Mouse (Mus musculus): ENCODE measurements at regions not wholly inside any gene's neighbourhood (a gene's known extent, or its start where the extent isn't known, plus 50 kb on each side); places are given as distances from the start of the nearest gene placed in this dataset.
A peak's percentile ranks its signal among the peaks of the same experiment; 100 is the strongest.

- H3K9ac ChIP-seq (ENCODE audit: low read length) = no peak overlapping the region
- no peak for ATAC-seq
- H3K36me3 ChIP-seq (ENCODE audit: control insufficient read depth, insufficient read depth, low read length) = no peaks in the 10 kb centered on the region
- H3K27me3 ChIP-seq (replicated peaks; ENCODE audit: control insufficient read depth, insufficient read depth, low read length) = no peaks in the 10 kb centered on the region
- no peak overlapping the region for H3K4me3 ChIP-seq (ENCODE audit: low read depth, low read length)
- no peak for DNase-seq (ENCODE audit: low spot score)
- H3K9me3 ChIP-seq (replicated peaks; ENCODE audit: control insufficient read depth, low read length) = no peaks in the 10 kb centered on the region
- WGBS = 89% methylated on average over 3 of the region's 3 CpGs
- H3K4me1 ChIP-seq (ENCODE audit: control insufficient read depth, insufficient read depth, low read length) = no peaks in the 10 kb centered on the region
- H3K4me2 ChIP-seq (ENCODE audit: low read length) = no peak overlapping the region
- H3K27ac ChIP-seq (ENCODE audit: low read depth, low read length) = no peak overlapping the region
Measured at GRCm38 (mm10) chr1:76911472-76911871, 603.4 kb downstream of the Epha4 start.

- no peak for DNase-seq (ENCODE audit: low spot score)
- no peak overlapping the region for H3K4me2 ChIP-seq (ENCODE audit: low read length)
- WGBS = 69% methylated on average over 2 of the region's 2 CpGs
Measured at GRCm38 (mm10) chr1:76919541-76919940, 595.3 kb downstream of the Epha4 start.

GRCm38 (mm10) chr1:76920634-76921033, 594.3 kb downstream of the Epha4 start:
- Histone ChIP-seq H3K4me2 (ENCODE audit: low read length) (no peak overlapping the region), H3K36me3 (ENCODE audit: control insufficient read depth, insufficient read depth, low read length) (no peaks in the 10 kb centered on the region), H3K9me3 (replicated peaks; ENCODE audit: control insufficient read depth, low read length) (no peaks in the 10 kb centered on the region), H3K4me1 (ENCODE audit: control insufficient read depth, insufficient read depth, low read length) (no peaks in the 10 kb centered on the region), H3K27ac (ENCODE audit: low read depth, low read length) (no peak overlapping the region), H3K9ac (ENCODE audit: low read length) (no peak overlapping the region), H3K4me3 (ENCODE audit: low read depth, low read length) (no peak overlapping the region), H3K27me3 (replicated peaks; ENCODE audit: control insufficient read depth, insufficient read depth, low read length) (no peaks in the 10 kb centered on the region)
- no peak for DNase-seq (ENCODE audit: low spot score)
- no peak for ATAC-seq

More at GRCm38 (mm10) chr1:76919541-76919940, 595.3 kb downstream of the Epha4 start:
- no peak overlapping the region for H3K9ac ChIP-seq (ENCODE audit: low read length)
- no peak overlapping the region for H3K4me3 ChIP-seq (ENCODE audit: low read depth, low read length)
- H3K4me1 ChIP-seq (ENCODE audit: control insufficient read depth, insufficient read depth, low read length) = no peaks in the 10 kb centered on the region
- no peaks in the 10 kb centered on the region for H3K27me3 ChIP-seq (replicated peaks; ENCODE audit: control insufficient read depth, insufficient read depth, low read length)
- no peaks in the 10 kb centered on the region for H3K9me3 ChIP-seq (replicated peaks; ENCODE audit: control insufficient read depth, low read length)
- H3K27ac ChIP-seq (ENCODE audit: low read depth, low read length) = no peak overlapping the region
- H3K36me3 ChIP-seq (ENCODE audit: control insufficient read depth, insufficient read depth, low read length) = no peaks in the 10 kb centered on the region
- no peak for ATAC-seq

GRCm38 (mm10) chr1:76927041-76927440, 587.8 kb downstream of the Epha4 start:
- ATAC-seq = no peak
- H3K36me3 ChIP-seq (ENCODE audit: control insufficient read depth, insufficient read depth, low read length) = no peaks in the 10 kb centered on the region
- no peak for DNase-seq (ENCODE audit: low spot score)
- no peaks in the 10 kb centered on the region for H3K27me3 ChIP-seq (replicated peaks; ENCODE audit: control insufficient read depth, insufficient read depth, low read length)
- no peak overlapping the region for H3K27ac ChIP-seq (ENCODE audit: low read depth, low read length)
- no peak overlapping the region for H3K4me2 ChIP-seq (ENCODE audit: low read length)
- no peak overlapping the region for H3K4me3 ChIP-seq (ENCODE audit: low read depth, low read length)
- WGBS = 90% methylated on average over 5 of the region's 5 CpGs
- no peak overlapping the region for H3K9ac ChIP-seq (ENCODE audit: low read length)
- no peaks in the 10 kb centered on the region for H3K9me3 ChIP-seq (replicated peaks; ENCODE audit: control insufficient read depth, low read length)
- H3K4me1 ChIP-seq (ENCODE audit: control insufficient read depth, insufficient read depth, low read length) = no peaks in the 10 kb centered on the region

- Histone ChIP-seq H3K4me2 (ENCODE audit: low read length) (no peak overlapping the region), H3K36me3 (ENCODE audit: control insufficient read depth, insufficient read depth, low read length) (no peaks in the 10 kb centered on the region), H3K4me3 (ENCODE audit: low read depth, low read length) (no peak overlapping the region), H3K9ac (ENCODE audit: low read length) (no peak overlapping the region), H3K9me3 (replicated peaks; ENCODE audit: control insufficient read depth, low read length) (no peaks in the 10 kb centered on the region), H3K4me1 (ENCODE audit: control insufficient read depth, insufficient read depth, low read length) (no peaks in the 10 kb centered on the region), H3K27me3 (replicated peaks; ENCODE audit: control insufficient read depth, insufficient read depth, low read length) (no peaks in the 10 kb centered on the region), H3K27ac (ENCODE audit: low read depth, low read length) (no peak overlapping the region)
- ATAC-seq (no peak), DNase-seq (ENCODE audit: low spot score) (no peak)
- WGBS = 91% methylated on average over 2 of the region's 2 CpGs
Measured at GRCm38 (mm10) chr1:76928035-76928434, 586.9 kb downstream of the Epha4 start.

- Histone ChIP-seq H3K9me3 (replicated peaks; ENCODE audit: control insufficient read depth, low read length) (no peaks in the 10 kb centered on the region), H3K4me3 (ENCODE audit: low read depth, low read length) (no peak overlapping the region), H3K4me2 (ENCODE audit: low read length) (no peak overlapping the region), H3K27ac (ENCODE audit: low read depth, low read length) (no peak overlapping the region), H3K9ac (ENCODE audit: low read length) (no peak overlapping the region), H3K27me3 (replicated peaks; ENCODE audit: control insufficient read depth, insufficient read depth, low read length) (no peaks in the 10 kb centered on the region), H3K4me1 (ENCODE audit: control insufficient read depth, insufficient read depth, low read length) (no peaks in the 10 kb centered on the region), H3K36me3 (ENCODE audit: control insufficient read depth, insufficient read depth, low read length) (no peaks in the 10 kb centered on the region)
- 89% methylated on average over 4 of the region's 4 CpGs for WGBS
- DNase-seq (ENCODE audit: low spot score) = no peak
- no peak for ATAC-seq
Measured at GRCm38 (mm10) chr1:76933460-76933859, 581.4 kb downstream of the Epha4 start.

- no peak overlapping the region for H3K4me2 ChIP-seq (ENCODE audit: low read length)
- no peak overlapping the region for H3K27ac ChIP-seq (ENCODE audit: low read depth, low read length)
- no peaks in the 10 kb centered on the region for H3K27me3 ChIP-seq (replicated peaks; ENCODE audit: control insufficient read depth, insufficient read depth, low read length)
- no peak overlapping the region for H3K4me3 ChIP-seq (ENCODE audit: low read depth, low read length)
- H3K36me3 ChIP-seq (ENCODE audit: control insufficient read depth, insufficient read depth, low read length) = no peaks in the 10 kb centered on the region
- DNase-seq (ENCODE audit: low spot score) (peak; percentile 55), ATAC-seq (no peak)
- H3K9ac ChIP-seq (ENCODE audit: low read length) = no peak overlapping the region
- no peaks in the 10 kb centered on the region for H3K9me3 ChIP-seq (replicated peaks; ENCODE audit: control insufficient read depth, low read length)
- 54% methylated on average over 3 of the region's 3 CpGs for WGBS
- H3K4me1 ChIP-seq (ENCODE audit: control insufficient read depth, insufficient read depth, low read length) = peaks cover 3% of the 10 kb centered on the region
Measured at GRCm38 (mm10) chr1:76942730-76943129, 572.2 kb downstream of the Epha4 start.

GRCm38 (mm10) chr1:76944046-76944445, 570.8 kb downstream of the Epha4 start:
- DNase-seq (ENCODE audit: low spot score) (no peak), ATAC-seq (no peak)
- H3K36me3 ChIP-seq (ENCODE audit: control insufficient read depth, insufficient read depth, low read length) = no peaks in the 10 kb centered on the region
- no peak overlapping the region for H3K4me3 ChIP-seq (ENCODE audit: low read depth, low read length)
- no peak overlapping the region for H3K9ac ChIP-seq (ENCODE audit: low read length)
- peaks cover 3% of the 10 kb centered on the region for H3K4me1 ChIP-seq (ENCODE audit: control insufficient read depth, insufficient read depth, low read length)
- H3K27me3 ChIP-seq (replicated peaks; ENCODE audit: control insufficient read depth, insufficient read depth, low read length) = no peaks in the 10 kb centered on the region
- H3K4me2 ChIP-seq (ENCODE audit: low read length) = no peak overlapping the region
- no peaks in the 10 kb centered on the region for H3K9me3 ChIP-seq (replicated peaks; ENCODE audit: control insufficient read depth, low read length)
- 86% methylated on average over 4 of the region's 4 CpGs for WGBS
- H3K27ac ChIP-seq (ENCODE audit: low read depth, low read length) = no peak overlapping the region

- Histone ChIP-seq H3K4me3 (ENCODE audit: low read depth, low read length) (no peak overlapping the region), H3K4me2 (ENCODE audit: low read length) (no peak overlapping the region), H3K9ac (ENCODE audit: low read length) (no peak overlapping the region), H3K9me3 (replicated peaks; ENCODE audit: control insufficient read depth, low read length) (no peaks in the 10 kb centered on the region), H3K4me1 (ENCODE audit: control insufficient read depth, insufficient read depth, low read length) (no peaks in the 10 kb centered on the region), H3K36me3 (ENCODE audit: control insufficient read depth, insufficient read depth, low read length) (no peaks in the 10 kb centered on the region), H3K27ac (ENCODE audit: low read depth, low read length) (no peak overlapping the region), H3K27me3 (replicated peaks; ENCODE audit: control insufficient read depth, insufficient read depth, low read length) (no peaks in the 10 kb centered on the region)
- no peak for ATAC-seq
- DNase-seq (ENCODE audit: low spot score) = no peak
Measured at GRCm38 (mm10) chr1:76955031-76955430, 559.9 kb downstream of the Epha4 start.

GRCm38 (mm10) chr1:76957411-76957810, 557.5 kb downstream of the Epha4 start:
- WGBS = 90% methylated on average over 5 of the region's 5 CpGs
- no peak overlapping the region for H3K9ac ChIP-seq (ENCODE audit: low read length)
- DNase-seq (ENCODE audit: low spot score) = no peak

More at GRCm38 (mm10) chr1:76957411-76957810, 557.5 kb downstream of the Epha4 start:
- H3K27ac ChIP-seq (ENCODE audit: low read depth, low read length) = no peak overlapping the region
- ATAC-seq = no peak
- H3K36me3 ChIP-seq (ENCODE audit: control insufficient read depth, insufficient read depth, low read length) = no peaks in the 10 kb centered on the region
- no peaks in the 10 kb centered on the region for H3K4me1 ChIP-seq (ENCODE audit: control insufficient read depth, insufficient read depth, low read length)
- H3K4me3 ChIP-seq (ENCODE audit: low read depth, low read length) = no peak overlapping the region
- no peaks in the 10 kb centered on the region for H3K9me3 ChIP-seq (replicated peaks; ENCODE audit: control insufficient read depth, low read length)
- no peaks in the 10 kb centered on the region for H3K27me3 ChIP-seq (replicated peaks; ENCODE audit: control insufficient read depth, insufficient read depth, low read length)
- no peak overlapping the region for H3K4me2 ChIP-seq (ENCODE audit: low read length)
